Mouse (Mus musculus): ENCODE measurements around the gene Gm16485.

Gene Gm16485

GRCm38 (mm10) chr9:8971491-8971890 is at the start of gene Gm16485:
Gene Gm16485, plus strand, starts transcription at chr9:8971791.
- DNase-seq, result no peak

GRCm38 (mm10) chr9:8927561-8927960 is 44.0 kb upstream of the Gm16485 start:
- DNase-seq, result no peak

GRCm38 (mm10) chr9:8937753-8938152 is 33.8 kb upstream of the Gm16485 start:
- no peak for DNase-seq

- DNase-seq, result no peak
Observed at GRCm38 (mm10) chr9:8953306-8953705, 18.3 kb upstream of the Gm16485 start.

GRCm38 (mm10) chr9:8964512-8965133 is 7.0 kb upstream of the Gm16485 start:
- peak; percentile 29 to 67 for DNase-seq

GRCm38 (mm10) chr9:8970240-8970639 is 1.4 kb upstream of the Gm16485 start:
- DNase-seq, result no peak

- DNase-seq, result no peak
Observed at GRCm38 (mm10) chr9:8977775-8978174, 6.2 kb downstream of the Gm16485 start.

GRCm38 (mm10) chr9:8982315-8982714 is 10.7 kb downstream of the Gm16485 start:
- DNase-seq, result no peak

GRCm38 (mm10) chr9:8996494-8996893 is 24.9 kb downstream of the Gm16485 start:
- no peak for DNase-seq

GRCm38 (mm10) chr9:9001170-9001569 is 29.6 kb downstream of the Gm16485 start:
- DNase-seq, result no peak

- DNase-seq, result no peak
Observed at GRCm38 (mm10) chr9:9015108-9015507, 43.5 kb downstream of the Gm16485 start.

Data from kidney, postnatal 36 days (tissue).